Mouse (Mus musculus) liver, adult 2 months (tissue): Measurements from ENCODE around the gene Phxr2.

Source experiments
- CTCF ChIP-seq: fragments of 200-500 bp; IDR thresholded peaks from 2 replicates; pipeline ENCODE4 v1.5.1; 2011; ENCODE audit warnings: low read depth, low read length, control low read depth
- POLR2A ChIP-seq: fragments of 200-500 bp; IDR thresholded peaks from 2 replicates; pipeline ENCODE4 v1.6.1; 2011; ENCODE audit warnings: low read length, control low read depth; ENCODE audit not compliant: insufficient read depth; ENCODE audit errors: extremely low read depth

DNA sequence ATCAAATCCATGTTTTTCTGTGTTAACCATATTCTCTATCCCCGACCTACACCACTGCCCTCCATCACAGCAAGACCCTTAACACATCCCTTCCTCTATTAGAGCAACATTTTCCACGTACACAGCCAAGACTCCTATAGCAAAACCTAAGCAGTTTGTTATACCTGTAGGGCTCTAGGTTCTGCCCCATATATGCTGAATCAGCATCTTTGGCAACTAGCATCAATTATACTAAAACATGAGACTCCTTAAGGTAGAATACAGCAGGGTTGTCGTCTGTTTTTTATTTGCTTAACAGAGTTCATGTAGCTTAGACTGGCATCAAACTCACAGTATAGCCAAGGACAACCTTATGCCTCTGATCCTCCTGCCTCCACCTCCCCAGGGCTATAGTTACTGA lies 20.6 kb downstream of the Phxr2 start:
- no peak for TF ChIP-seq CTCF
- TF ChIP-seq POLR2A = no peak
